Mouse (Mus musculus): ENCODE data around the gene St3gal2.
"Not testable (repeated sequence)": the region's sequence is repeated elsewhere in the genome, so short reads cannot be mapped to it uniquely, and the experiment has no call there.

Gene St3gal2

DNA sequence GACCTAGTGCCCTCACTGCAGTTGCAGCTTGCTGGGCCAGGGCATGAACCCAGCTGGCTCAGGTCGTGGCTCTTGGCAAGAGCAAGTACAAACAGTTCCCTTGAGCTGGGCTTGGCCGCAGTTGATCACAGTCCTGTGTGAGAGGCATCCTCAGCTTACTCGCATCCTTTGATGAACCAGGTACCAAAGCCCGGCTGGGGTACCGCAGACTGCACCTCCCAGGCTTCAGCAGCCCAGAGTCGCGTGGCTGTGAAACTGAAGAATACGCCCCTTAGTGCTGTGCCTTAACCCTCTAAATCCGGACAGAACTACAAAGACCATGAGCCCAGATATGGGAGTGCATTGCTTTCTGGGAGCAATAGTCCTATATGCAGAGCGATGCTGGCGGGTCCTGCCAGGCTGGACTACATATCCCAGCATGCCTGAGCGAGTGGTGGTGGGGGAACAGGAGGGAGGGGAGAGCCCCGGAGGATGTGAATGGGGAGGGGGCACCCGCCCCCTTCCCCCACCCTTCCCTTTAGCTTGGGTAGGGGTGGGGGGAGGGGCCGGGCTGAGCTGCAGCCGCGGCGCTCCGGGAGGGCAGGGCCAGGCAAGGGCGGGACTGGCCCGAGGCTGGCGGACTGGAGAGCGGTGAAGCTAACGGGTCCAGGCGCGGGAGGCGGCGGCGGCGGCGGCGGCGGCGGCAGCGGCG is at the start of gene St3gal2:
Gene St3gal2, plus strand, starts transcription at position 582 of the 691 bp plus-strand sequence.
- peak; percentile 97 for DNase-seq (ENCODE audit: low spot score)

GRCm38 (mm10) chr8:110870501-110870900 is 49.2 kb upstream of the St3gal2 start:
- no peak for DNase-seq (ENCODE audit: low spot score)

- no peak for DNase-seq (ENCODE audit: low spot score)
Measured at GRCm38 (mm10) chr8:110877862-110878261, 41.9 kb upstream of the St3gal2 start.

- no peak for DNase-seq (ENCODE audit: low spot score)
Measured at GRCm38 (mm10) chr8:110881741-110882310, 37.9 kb upstream of the St3gal2 start.

GRCm38 (mm10) chr8:110883824-110884223 is 35.9 kb upstream of the St3gal2 start:
- DNase-seq (ENCODE audit: low spot score): no peak

GRCm38 (mm10) chr8:110886634-110887033 is 33.1 kb upstream of the St3gal2 start:
- DNase-seq (ENCODE audit: low spot score): no peak

GRCm38 (mm10) chr8:110887551-110887950 is 32.2 kb upstream of the St3gal2 start:
- no peak for DNase-seq (ENCODE audit: low spot score)

DNA sequence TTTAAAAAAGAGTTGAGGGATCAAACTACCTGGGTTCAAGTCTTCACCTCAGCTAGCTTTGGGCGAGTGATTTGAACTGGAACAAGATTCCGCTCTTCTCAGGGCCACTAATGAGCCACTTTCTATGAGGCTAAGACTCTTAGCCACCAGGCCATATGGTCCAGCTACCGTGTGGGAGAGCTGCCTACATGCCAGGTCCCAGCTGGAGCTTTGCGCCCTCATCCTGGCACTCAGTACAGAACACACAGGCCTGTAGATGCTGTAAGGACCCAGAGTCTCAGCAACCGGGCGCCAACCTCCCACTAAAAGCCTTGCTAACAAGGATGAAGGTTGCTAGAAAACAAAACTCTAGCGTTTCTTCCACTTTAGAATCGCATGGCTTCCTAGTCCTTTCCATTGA is 31.3 kb upstream of the St3gal2 start:
- no peak for DNase-seq (ENCODE audit: low spot score)

DNA sequence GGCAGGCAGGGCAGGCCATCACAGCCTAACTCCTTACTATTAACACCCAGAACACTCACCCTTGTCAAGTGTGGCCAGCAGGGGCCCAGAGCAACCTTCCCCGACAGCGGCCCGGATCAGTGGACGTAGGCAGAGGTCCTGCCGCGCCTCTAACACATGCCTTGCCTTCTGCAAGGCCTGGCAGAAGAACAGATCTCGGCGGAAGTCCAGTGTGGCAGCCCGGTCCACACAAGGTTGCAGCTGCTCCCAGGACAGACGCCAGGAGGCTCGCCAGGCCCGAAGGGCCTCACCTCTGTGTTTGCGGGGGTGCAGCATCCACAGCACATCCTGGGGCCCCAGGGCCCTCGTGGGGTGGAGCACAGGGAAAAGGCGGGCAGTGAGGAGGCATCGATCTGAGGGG is 30.9 kb upstream of the St3gal2 start:
- DNase-seq (ENCODE audit: low spot score): no peak

- peak; percentile 49 for DNase-seq (ENCODE audit: low spot score)
Measured at GRCm38 (mm10) chr8:110889904-110890470, 29.7 kb upstream of the St3gal2 start.

DNA sequence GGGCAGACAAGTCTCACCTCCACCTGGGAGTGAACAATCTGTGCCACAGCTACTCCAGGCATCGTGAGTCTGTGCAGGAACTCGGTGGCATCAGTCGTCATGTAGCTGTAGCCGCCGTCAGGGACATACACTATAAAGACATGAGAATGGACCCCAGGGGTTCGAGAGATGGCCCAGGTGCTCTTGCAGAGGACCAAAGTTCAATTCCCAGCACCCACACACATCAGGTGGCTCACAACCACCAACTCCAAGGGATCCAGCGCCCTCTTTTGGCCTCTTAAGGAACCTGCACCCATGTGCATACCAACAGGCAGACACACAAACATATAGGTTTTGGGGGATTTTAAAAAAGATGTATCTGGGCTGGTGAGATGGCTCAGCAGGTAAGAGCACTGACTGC is 27.7 kb upstream of the St3gal2 start:
- no peak for DNase-seq (ENCODE audit: low spot score)

- DNase-seq (ENCODE audit: low spot score): no peak
Measured at GRCm38 (mm10) chr8:110892913-110893312, 26.8 kb upstream of the St3gal2 start.

DNA sequence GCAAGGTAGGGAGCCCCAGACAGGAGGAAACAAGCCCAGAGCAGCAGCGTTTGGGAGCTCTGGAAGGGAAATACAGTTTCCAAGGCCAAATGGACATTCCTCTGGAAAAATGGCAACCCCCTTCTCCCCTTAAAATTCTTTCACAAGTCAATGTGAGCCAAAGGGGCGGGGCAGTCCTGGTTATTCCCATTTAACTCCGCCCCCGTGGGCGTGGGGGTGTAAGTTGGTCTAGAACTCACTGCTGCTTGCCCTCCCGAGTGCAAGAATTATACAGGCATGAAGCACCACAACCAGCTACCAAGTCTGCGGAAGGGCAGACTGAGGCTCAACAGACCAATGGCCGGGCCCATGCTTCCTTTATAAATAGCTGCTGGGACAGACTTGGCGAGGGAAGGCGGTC is 24.9 kb upstream of the St3gal2 start:
- DNase-seq (ENCODE audit: low spot score): no peak

GRCm38 (mm10) chr8:110895254-110895653 is 24.5 kb upstream of the St3gal2 start:
- no peak for DNase-seq (ENCODE audit: low spot score)

DNA sequence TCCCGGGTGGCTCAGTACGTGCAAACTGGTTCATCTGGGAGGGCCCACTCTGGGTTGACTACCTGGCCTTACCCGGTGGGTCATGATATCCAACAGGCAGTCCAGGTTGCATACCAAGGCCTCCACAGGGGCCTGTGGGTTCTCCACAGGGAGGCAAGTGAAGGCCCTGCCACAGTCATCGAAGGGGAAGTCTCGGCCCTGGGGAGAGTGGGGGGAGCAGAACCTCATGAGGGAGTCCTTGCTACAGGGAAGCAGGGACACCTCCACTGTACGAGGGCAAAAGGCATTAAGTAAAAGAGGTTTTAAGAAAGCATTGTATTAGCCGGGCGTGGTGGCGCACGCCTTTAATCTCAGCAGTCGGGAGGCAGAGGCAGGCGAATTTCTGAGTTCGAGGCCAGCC is 23.9 kb upstream of the St3gal2 start:
- DNase-seq (ENCODE audit: low spot score): no peak

- no peak for DNase-seq (ENCODE audit: low spot score)
Measured at GRCm38 (mm10) chr8:110897495-110897894, 22.2 kb upstream of the St3gal2 start.

- no peak for DNase-seq (ENCODE audit: low spot score)
Measured at GRCm38 (mm10) chr8:110901056-110901455, 18.7 kb upstream of the St3gal2 start.

DNA sequence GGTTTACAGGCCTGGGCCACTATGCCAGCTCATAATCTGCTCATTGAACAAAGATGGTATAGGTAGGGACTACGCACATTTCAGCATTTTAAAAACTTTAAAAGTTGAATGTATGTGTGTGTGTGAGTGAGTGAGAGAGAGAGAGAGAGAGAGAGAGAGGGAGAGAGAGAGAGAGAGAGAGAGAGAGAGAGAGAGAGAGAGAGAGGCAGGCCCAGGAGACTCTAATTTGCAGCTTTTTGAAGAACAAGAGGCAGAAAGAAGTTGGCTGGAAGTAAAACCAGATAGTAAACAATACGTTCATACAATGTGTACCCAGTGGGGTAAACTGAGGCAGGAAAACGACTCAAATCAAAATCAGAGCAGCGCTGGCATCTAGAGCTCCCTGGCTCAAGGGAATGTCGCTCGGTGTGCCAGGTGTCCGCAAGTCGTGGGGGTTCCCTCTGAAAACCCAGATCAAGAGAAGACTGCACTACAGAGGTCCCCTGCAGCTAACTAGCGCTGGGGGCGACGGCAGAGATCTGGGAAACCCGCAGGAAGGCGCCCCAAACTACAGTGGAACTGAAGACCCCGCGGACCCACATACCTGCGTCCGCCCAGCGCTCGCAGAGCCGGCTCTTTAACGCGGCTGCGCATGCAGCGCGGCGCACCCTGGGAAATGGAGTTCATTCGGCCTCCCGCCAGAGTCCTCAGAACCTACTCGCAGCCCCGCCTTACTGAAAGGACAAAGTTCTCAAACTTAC is 17.7 kb upstream of the St3gal2 start, which contains the start of gene Fuk:
Gene Fuk, minus strand, starts transcription at position 650 of the 740 bp plus-strand sequence.
- peak; percentile 85 for DNase-seq (ENCODE audit: low spot score)

- no peak for DNase-seq (ENCODE audit: low spot score)
Measured at GRCm38 (mm10) chr8:110902579-110902965, 17.1 kb upstream of the St3gal2 start.

GRCm38 (mm10) chr8:110905404-110905803 is 14.3 kb upstream of the St3gal2 start:
- DNase-seq (ENCODE audit: low spot score): no peak

DNA sequence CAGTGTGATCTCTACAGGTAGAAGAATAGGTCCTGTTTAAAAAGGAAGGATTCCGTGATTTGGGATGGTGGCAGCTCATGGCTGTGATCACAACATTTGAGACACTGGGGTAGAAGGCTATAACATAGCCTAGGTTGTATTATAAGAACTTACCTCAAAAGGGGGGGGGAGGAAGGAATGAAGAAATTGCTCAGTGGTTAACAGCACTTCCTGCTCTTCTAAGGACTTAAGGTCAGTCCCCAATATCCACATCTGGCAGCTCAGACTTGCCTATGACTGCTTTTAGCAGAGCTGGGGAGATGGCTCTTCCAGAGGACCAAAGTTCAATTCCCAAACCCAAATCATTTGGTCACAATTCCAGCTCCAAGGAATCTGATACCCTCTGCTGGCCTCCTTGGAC is 13.0 kb upstream of the St3gal2 start:
- DNase-seq (ENCODE audit: low spot score): no peak

- DNase-seq (ENCODE audit: low spot score): not testable (repeated sequence)
Measured at GRCm38 (mm10) chr8:110909850-110910249, 9.9 kb upstream of the St3gal2 start.
